Mouse (Mus musculus) megakaryocyte, embryonic 14.5 days (primary cell): Measurements from ENCODE around the gene Ubtf. TPM values are rescaled to one million over a fixed set of nuclear protein-coding genes. Genes with fewer than 3 reads are reported as not detected.
"Not testable (repeated sequence)": the region's sequence is repeated elsewhere in the genome, so short reads cannot be mapped to it uniquely, and the experiment has no call there.

Experiments used
- H3K27me3 ChIP-seq: replicated peaks from 2 replicates; pipeline ENCODE3; 2012; ENCODE audit warnings: inconsistent platforms
- H3K36me3 ChIP-seq: replicated peaks from 2 replicates; pipeline ENCODE3; 2012; ENCODE audit warnings: low read length, inconsistent platforms, mixed read lengths
- H3K4me1 ChIP-seq: 2 replicates; pipeline ENCODE4 v1.6.1; 2012; ENCODE audit warnings: inconsistent platforms
- H3K4me3 ChIP-seq: replicated peaks from 2 replicates; pipeline ENCODE3; 2012; ENCODE audit warnings: moderate library complexity, mild to moderate bottlenecking, inconsistent platforms
- H3K9me3 ChIP-seq: 2 replicates; pipeline ENCODE4 v1.6.1; 2012; ENCODE audit warnings: inconsistent platforms
- FLI1 ChIP-seq: IDR thresholded peaks from 2 replicates; pipeline ENCODE4 v1.6.1; 2012; ENCODE audit warnings: low read length, inconsistent platforms, mixed read lengths
- GATA1 ChIP-seq: IDR thresholded peaks from 3 replicates; pipeline ENCODE4 v1.6.1; 2012; ENCODE audit warnings: mixed read lengths, low read length, inconsistent platforms, borderline replicate concordance
- polyA plus RNA-seq: library from polyadenylated mRNA; stranded (reverse); fragments of >175 nt; gene quantifications from 2 replicates; pipeline ENCODE4 v1.2.3, GENCODE M21; 2012; ENCODE audit warnings: low replicate concordance; ENCODE audit not compliant: insufficient read depth

The Ubtf gene
- polyA plus RNA-seq, 1 experiment = 85.8 TPM

- H3K4me1 ChIP-seq = peaks cover 64% of the 10 kb centered on the region
- H3K9me3 ChIP-seq = no peaks in the 10 kb centered on the region
- H3K36me3 ChIP-seq = peaks cover 68% of the 10 kb centered on the region
- no peak for TF ChIP-seq GATA1
- TF ChIP-seq FLI1 = no peak
- no peak overlapping the region for H3K4me3 ChIP-seq
- H3K27me3 ChIP-seq = no peaks in the 10 kb centered on the region
Measured at GRCm38 (mm10) chr11:102288027-102288804, 31.3 kb downstream of the Ubtf start.

- TF ChIP-seq GATA1 (no peak), FLI1 (no peak)
- Histone ChIP-seq H3K27me3 (no peaks in the 10 kb centered on the region), H3K36me3 (peaks cover 61% of the 10 kb centered on the region), H3K4me1 (peaks cover 64% of the 10 kb centered on the region), H3K4me3 (peak overlapping the region; percentile 50), H3K9me3 (no peaks in the 10 kb centered on the region)
Measured at GRCm38 (mm10) chr11:102287485-102287884, 32.1 kb downstream of the Ubtf start.

- Histone ChIP-seq H3K36me3 (peaks cover 38% of the 10 kb centered on the region), H3K4me3 (peak overlapping the region; percentile 97), H3K4me1 (peaks cover 48% of the 10 kb centered on the region), H3K9me3 (no peaks in the 10 kb centered on the region), H3K27me3 (no peaks in the 10 kb centered on the region)
- TF ChIP-seq FLI1 (no peak), GATA1 (no peak)
Measured at GRCm38 (mm10) chr11:102285095-102285834, 34.3 kb downstream of the Ubtf start.

- no peaks in the 10 kb centered on the region for H3K27me3 ChIP-seq
- TF ChIP-seq GATA1 (no peak), FLI1 (peak; percentile 49; the same call in 1 of the 2 replicates)
- peaks cover 42% of the 10 kb centered on the region for H3K4me1 ChIP-seq
- no peaks in the 10 kb centered on the region for H3K9me3 ChIP-seq
- peak within 1 kb of the TSS; percentile 97 for H3K4me3 ChIP-seq
- peaks cover 32% of the 10 kb centered on the region for H3K36me3 ChIP-seq
Measured at GRCm38 (mm10) chr11:102284501-102285094, 34.9 kb downstream of the Ubtf start, which contains the start of gene Tmub2. Gene Tmub2 (plus strand): TSS chr11:102284931.

- no peaks in the 10 kb centered on the region for H3K9me3 ChIP-seq
- H3K4me3 ChIP-seq = peak overlapping the region; percentile 97
- peaks cover 25% of the 10 kb centered on the region for H3K36me3 ChIP-seq
- H3K4me1 ChIP-seq = peaks cover 36% of the 10 kb centered on the region
- H3K27me3 ChIP-seq = no peaks in the 10 kb centered on the region
- TF ChIP-seq GATA1 = no peak
Measured at GRCm38 (mm10) chr11:102283922-102284321, 35.6 kb downstream of the Ubtf start.

- H3K36me3 ChIP-seq, H3K4me1 ChIP-seq, H3K4me3 ChIP-seq, H3K9me3 ChIP-seq: not testable (repeated sequence)
- peaks cover 16% of the 10 kb centered on the region for H3K27me3 ChIP-seq
Measured at GRCm38 (mm10) chr11:102280267-102280666, 39.3 kb downstream of the Ubtf start.

- Histone ChIP-seq H3K27me3 (peaks cover 18% of the 10 kb centered on the region), H3K4me1 (peaks cover 12% of the 10 kb centered on the region), H3K4me3 (no peak overlapping the region), H3K9me3 (no peaks in the 10 kb centered on the region), H3K36me3 (no peaks in the 10 kb centered on the region)
- TF ChIP-seq GATA1 = no peak
- TF ChIP-seq FLI1 = no peak
Measured at GRCm38 (mm10) chr11:102279595-102279994, 39.9 kb downstream of the Ubtf start.

- H3K9me3 ChIP-seq = no peaks in the 10 kb centered on the region
Measured at GRCm38 (mm10) chr11:102277754-102278153, 41.8 kb downstream of the Ubtf start.

GRCm38 (mm10) chr11:102276411-102276915 lies 43.1 kb downstream of the Ubtf start:
- TF ChIP-seq FLI1 = no peak
- no peak for TF ChIP-seq GATA1
- Histone ChIP-seq H3K4me3 (peak overlapping the region; percentile 76), H3K4me1 (peaks cover 12% of the 10 kb centered on the region), H3K9me3 (no peaks in the 10 kb centered on the region), H3K27me3 (peaks cover 25% of the 10 kb centered on the region), H3K36me3 (no peaks in the 10 kb centered on the region)

More at GRCm38 (mm10) chr11:102277754-102278153, 41.8 kb downstream of the Ubtf start:
- Histone ChIP-seq H3K4me1 (peaks cover 12% of the 10 kb centered on the region), H3K36me3 (no peaks in the 10 kb centered on the region), H3K4me3 (no peak overlapping the region), H3K27me3 (peaks cover 20% of the 10 kb centered on the region)
- TF ChIP-seq FLI1 = no peak
- TF ChIP-seq GATA1 = no peak

- H3K4me1 ChIP-seq = peaks cover 21% of the 10 kb centered on the region
- H3K27me3 ChIP-seq = peaks cover 15% of the 10 kb centered on the region
- peak within 1 kb of the TSS; percentile 72 for H3K4me3 ChIP-seq
- H3K9me3 ChIP-seq = no peaks in the 10 kb centered on the region
- H3K36me3 ChIP-seq = peaks cover 17% of the 10 kb centered on the region
- TF ChIP-seq GATA1 (no peak), FLI1 (no peak)
Measured at GRCm38 (mm10) chr11:102268520-102269244, 50.9 kb downstream of the Ubtf start, which contains the start of gene Asb16. Gene Asb16 (plus strand): TSS chr11:102268743.
